In the genomic region with DNA sequence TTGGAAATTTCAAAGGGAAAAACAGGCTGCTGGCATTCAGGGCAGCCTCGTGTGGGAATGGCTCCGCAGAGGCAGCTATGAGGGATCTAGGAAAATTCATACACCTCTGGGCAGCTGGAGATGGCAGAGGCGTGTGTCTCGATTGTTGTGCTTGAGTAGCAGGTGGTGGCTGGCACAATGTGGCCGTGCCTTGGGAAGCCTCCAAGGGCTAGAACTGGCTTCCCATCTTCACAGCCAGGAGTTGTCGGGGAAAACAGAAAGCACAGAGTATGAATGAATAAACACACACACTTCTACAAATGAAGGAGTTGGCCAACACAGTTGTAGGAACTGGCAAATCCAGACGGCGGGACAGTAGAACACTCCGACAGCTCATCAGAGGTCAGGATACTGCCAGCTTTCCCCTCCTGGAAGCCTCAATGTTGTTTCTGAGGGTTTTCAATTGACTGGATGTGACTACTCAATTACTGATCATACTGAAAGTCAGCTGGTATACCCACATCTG, we compare ENCODE assay signal across 30 mouse cellular contexts. TPM values are rescaled to one million over a fixed set of nuclear protein-coding genes. Genes with fewer than 3 reads are reported as not detected.
A peak's percentile ranks its signal among the peaks of the same experiment; 100 is the strongest.
DNase-seq lines count a peak whose midpoint lies in the region; ATAC-seq lines count a peak whose summit lies in the region.
"Had no signal": no experiment of that assay in that cellular context is flagged by ENCODE, and none has a peak within 500 bp of the region (broad histone marks: within the 10 kb centered on the region; RNA-seq: fewer than 3 reads in every experiment).

No protein-coding gene starts in this region.

- DNase-seq in cerebellum, postnatal 10 days = peak; percentile 69 to 78
- no peak for DNase-seq in cerebellum, adult 9-10 months
- DNase-seq in heart, postnatal 25 days (ENCODE audit: low spot score) = no peak
- DNase-seq: adrenal gland, postnatal 10 days; cerebellum, adult 11 months; cerebellum, adult 9-11 months; gastrocnemius, postnatal 25 days; kidney, adult 9 months; kidney, postnatal 10 days; layer of hippocampus, postnatal 36 days; liver; lung, adult 2 months; lung, postnatal 10 days; midbrain, embryonic 14.5 days; right cerebral cortex, adult 18-20 months; spleen, adult 18-20 months; thymus, postnatal 14 days had no signal

- WGBS in heart, embryonic 11.5 days (ENCODE audit: insufficient replicate concordance) = 84% methylated on average over 9 of the region's 9 CpGs
- 72% methylated on average over 9 of the region's 9 CpGs for WGBS in hindbrain, embryonic 16.5 days
- 88% methylated on average over 9 of the region's 9 CpGs for WGBS in hindbrain, embryonic 12.5 days

- H3K27me3 ChIP-seq in heart, embryonic 11.5 days (ENCODE audit: control insufficient read depth, insufficient read depth, low read length) = peaks cover 19% of the 10 kb centered on the region; the same call in 1 of the 2 replicates
- H3K27me3 ChIP-seq in hindbrain, embryonic 16.5 days (replicated peaks; ENCODE audit: control insufficient read depth, insufficient read depth, low read length) = no peaks in the 10 kb centered on the region
- peaks cover 14% of the 10 kb centered on the region for H3K27me3 ChIP-seq in hindbrain, embryonic 12.5 days
- H3K27me3 ChIP-seq: Patski had no signal

- no peak overlapping the region for H3K4me3 ChIP-seq in heart, embryonic 11.5 days (ENCODE audit: low read depth, low read length)
- H3K4me3 ChIP-seq in hindbrain, embryonic 16.5 days (ENCODE audit: low read length) = no peak overlapping the region
- no peak overlapping the region for H3K4me3 ChIP-seq in hindbrain, embryonic 12.5 days
- H3K4me3 ChIP-seq: erythroblast, embryonic 14.5 days; heart, adult 2 months; hindbrain, embryonic 13.5 days; neural tube, embryonic 12.5 days had no signal

- H3K9me3 ChIP-seq in heart, embryonic 11.5 days (replicated peaks; ENCODE audit: control insufficient read depth, low read length) = no peaks in the 10 kb centered on the region
- H3K9me3 ChIP-seq in hindbrain, embryonic 16.5 days (ENCODE audit: control insufficient read depth, low read length) = no peaks in the 10 kb centered on the region
- H3K9me3 ChIP-seq in hindbrain, embryonic 12.5 days (replicated peaks) = no peaks in the 10 kb centered on the region
- H3K9me3 ChIP-seq: hindbrain, embryonic 13.5 days; neural tube, embryonic 12.5 days had no signal

- H3K4me1 ChIP-seq in heart, embryonic 11.5 days (ENCODE audit: control insufficient read depth, insufficient read depth, low read length) = peaks cover 22% of the 10 kb centered on the region
- no peaks in the 10 kb centered on the region for H3K4me1 ChIP-seq in hindbrain, embryonic 16.5 days (ENCODE audit: control insufficient read depth, insufficient read depth, low read depth, low read length)
- no peaks in the 10 kb centered on the region for H3K4me1 ChIP-seq in hindbrain, embryonic 12.5 days
- H3K4me1 ChIP-seq: neural tube, embryonic 12.5 days had no signal

- no peak for ATAC-seq in heart, embryonic 11.5 days (replicated peaks; ENCODE audit: insufficient number of reproducible peaks, low FRiP score, low TSS enrichment)
- peak; percentile 30; the same call in 1 of the 2 replicates for ATAC-seq in hindbrain, embryonic 16.5 days
- ATAC-seq in hindbrain, embryonic 12.5 days (ENCODE audit: low FRiP score) = no peak
- no peak for ATAC-seq in megakaryocyte, adult 5-6 weeks (ENCODE audit: poor library complexity, severe bottlenecking)
- ATAC-seq: intestine, postnatal 0 days; Patski had no signal

- intact Hi-C loops in heart, postnatal 25 days (cut with DNase I) = no loop called here

- H3K27ac ChIP-seq in heart, embryonic 11.5 days (ENCODE audit: low read depth, low read length) = peak overlapping the region; percentile 50
- no peak overlapping the region for H3K27ac ChIP-seq in hindbrain, embryonic 16.5 days (ENCODE audit: low read depth, low read length)
- H3K27ac ChIP-seq in hindbrain, embryonic 12.5 days = no peak overlapping the region
- H3K27ac ChIP-seq: heart, adult 2 months; hindbrain, embryonic 13.5 days; liver, embryonic 14.5 days; macrophage; neural tube, embryonic 12.5 days had no signal

- no peak overlapping the region for H3K9ac ChIP-seq in heart, embryonic 11.5 days (ENCODE audit: low read depth, low read length)
- H3K9ac ChIP-seq in hindbrain, embryonic 16.5 days (ENCODE audit: low read depth, low read length) = no peak overlapping the region
- no peak overlapping the region for H3K9ac ChIP-seq in hindbrain, embryonic 12.5 days
- H3K9ac ChIP-seq: hindbrain, embryonic 13.5 days; liver, embryonic 14.5 days; neural tube, embryonic 12.5 days had no signal

- no peak overlapping the region for H3K4me2 ChIP-seq in heart, embryonic 11.5 days
- no peak overlapping the region for H3K4me2 ChIP-seq in hindbrain, embryonic 16.5 days (ENCODE audit: low read length)
- H3K4me2 ChIP-seq in hindbrain, embryonic 12.5 days (replicated peaks) = no peak overlapping the region
- H3K4me2 ChIP-seq: hindbrain, embryonic 13.5 days; neural tube, embryonic 12.5 days had no signal

- no peaks in the 10 kb centered on the region for H3K36me3 ChIP-seq in heart, embryonic 11.5 days (ENCODE audit: control insufficient read depth, insufficient read depth, low read length)
- H3K36me3 ChIP-seq in hindbrain, embryonic 16.5 days (ENCODE audit: control insufficient read depth, insufficient read depth, low read length) = no peaks in the 10 kb centered on the region
- no peaks in the 10 kb centered on the region for H3K36me3 ChIP-seq in hindbrain, embryonic 12.5 days
- H3K36me3 ChIP-seq: hindbrain, embryonic 13.5 days; neural tube, embryonic 12.5 days had no signal

RNA-seq across cellular contexts. Expression of gene Nfe2l3, which starts 6.4 kb away (rescaled TPM):
- polyA plus RNA-seq in heart, embryonic 11.5 days (2014; fragmentation: Nextera tagmentation; extraction: Ambion mirVana) = 3.4 and 4.7 TPM in 2 replicates
- under 1 TPM; 0.31 to 0.53 TPM for total RNA-seq in heart, postnatal 25 days (2021)
- 6.0 and 6.6 TPM in 2 replicates for polyA plus RNA-seq in hindbrain, embryonic 16.5 days (2015; fragmentation: Nextera tagmentation; extraction: Ambion mirVana)
- polyA plus RNA-seq in hindbrain, embryonic 12.5 days (2016; fragmentation: Nextera tagmentation; extraction: Ambion mirVana) = 3.8 and 4.5 TPM in 2 replicates
- 0.11 TPM in 1 of 2 replicates, not detected in the other for total RNA-seq in megakaryocyte, adult 5-6 weeks (2015)
- 0.48 TPM in 1 of 2 replicates, not detected in the other for total RNA-seq in megakaryocyte, adult 5-6 weeks (2017)
- total RNA-seq: gastrocnemius, adult 18-20 months; gastrocnemius, postnatal 25 days had no signal
- polyA plus RNA-seq: erythroblast, embryonic 14.5 days; macrophage had no signal

RNA-seq across cellular contexts. Expression of gene Hnrnpa2b1, which starts 30.8 kb away (rescaled TPM):
- polyA plus RNA-seq in heart, embryonic 11.5 days (2014; fragmentation: Nextera tagmentation; extraction: Ambion mirVana) = 856 and 1,080 TPM in 2 replicates
- total RNA-seq in heart, postnatal 25 days (2021) = 100 to 1,000 TPM; 387 to 461 TPM
- polyA plus RNA-seq in hindbrain, embryonic 16.5 days (2015; fragmentation: Nextera tagmentation; extraction: Ambion mirVana) = 1,209 and 1,220 TPM in 2 replicates
- 2,304 and 2,598 TPM in 2 replicates for polyA plus RNA-seq in hindbrain, embryonic 12.5 days (2016; fragmentation: Nextera tagmentation; extraction: Ambion mirVana)
- total RNA-seq in megakaryocyte, adult 5-6 weeks (2015) = 1,149 and 1,154 TPM in 2 replicates
- total RNA-seq in megakaryocyte, adult 5-6 weeks (2017) = 1,039 and 1,264 TPM in 2 replicates

RNA-seq across cellular contexts. Expression of gene Cbx3, which starts 31.3 kb away (rescaled TPM):
- 396 and 399 TPM in 2 replicates for polyA plus RNA-seq in heart, embryonic 11.5 days (2014; fragmentation: Nextera tagmentation; extraction: Ambion mirVana)
- 10 to 100 TPM; 64.6 to 73.5 TPM for total RNA-seq in heart, postnatal 25 days (2021)
- polyA plus RNA-seq in hindbrain, embryonic 16.5 days (2015; fragmentation: Nextera tagmentation; extraction: Ambion mirVana) = 309 and 335 TPM in 2 replicates
- 559 and 584 TPM in 2 replicates for polyA plus RNA-seq in hindbrain, embryonic 12.5 days (2016; fragmentation: Nextera tagmentation; extraction: Ambion mirVana)
- 179 and 190 TPM in 2 replicates for total RNA-seq in megakaryocyte, adult 5-6 weeks (2015)
- total RNA-seq in megakaryocyte, adult 5-6 weeks (2017) = 242 and 272 TPM in 2 replicates

Comparison
In these comparisons a context has a peak if more than half of its experiments do, and no peak if none do; other contexts are left out.
1. DNase-seq: peak in cerebellum, postnatal 10 days (2 of 2); none in cerebellum, adult 9-10 months (single experiment) and heart, postnatal 25 days (single experiment).